Mouse (Mus musculus) heart, adult 11 months (tissue): ENCODE results near the gene Retreg1.

Experiments
- DNase-seq: peaks from one replicate; pipeline ENCODE4 v3.0.0; 2022

The Retreg1 gene

GRCm38 (mm10) chr15:25834282-25834681, 8.7 kb upstream of the Retreg1 start:
- no peak for DNase-seq

GRCm38 (mm10) chr15:25834920-25835674, 7.9 kb upstream of the Retreg1 start:
- no peak for DNase-seq

GRCm38 (mm10) chr15:25842462-25843085, 406 bp upstream of the Retreg1 start:
- no peak for DNase-seq

- DNase-seq = no peak
These were observed 1.1 kb downstream of the Retreg1 start for GRCm38 (mm10) chr15:25844013-25844570.

- peak; percentile 36 for DNase-seq
These were observed 1.8 kb downstream of the Retreg1 start for GRCm38 (mm10) chr15:25844771-25845170.

GRCm38 (mm10) chr15:25847576-25848168, 4.7 kb downstream of the Retreg1 start:
- DNase-seq = no peak

GRCm38 (mm10) chr15:25850552-25850951, 7.6 kb downstream of the Retreg1 start:
- no peak for DNase-seq

- no peak for DNase-seq
These were observed 11.4 kb downstream of the Retreg1 start for GRCm38 (mm10) chr15:25854270-25854904.

- DNase-seq = no peak
These were observed 15.7 kb downstream of the Retreg1 start for GRCm38 (mm10) chr15:25858611-25859058.

- DNase-seq = no peak
These were observed 16.5 kb downstream of the Retreg1 start for GRCm38 (mm10) chr15:25859469-25859868.

GRCm38 (mm10) chr15:25861900-25862299, 18.9 kb downstream of the Retreg1 start:
- no peak for DNase-seq

GRCm38 (mm10) chr15:25865605-25866004, 22.6 kb downstream of the Retreg1 start:
- peak; percentile 78 for DNase-seq

- peak; percentile 89 for DNase-seq
These were observed 23.1 kb downstream of the Retreg1 start for GRCm38 (mm10) chr15:25866106-25866505.

- peak; percentile 24 for DNase-seq
These were observed 26.1 kb downstream of the Retreg1 start for GRCm38 (mm10) chr15:25869129-25869528.

GRCm38 (mm10) chr15:25871470-25871869, 28.5 kb downstream of the Retreg1 start:
- peak; percentile 61 for DNase-seq

GRCm38 (mm10) chr15:25872118-25872517, 29.1 kb downstream of the Retreg1 start:
- peak; percentile 82 for DNase-seq

- DNase-seq = peak; percentile 44
These were observed 29.7 kb downstream of the Retreg1 start for GRCm38 (mm10) chr15:25872657-25873056.

GRCm38 (mm10) chr15:25873536-25873935, 30.6 kb downstream of the Retreg1 start:
- DNase-seq = peak; percentile 73

- DNase-seq = peak; percentile 73
These were observed 33.7 kb downstream of the Retreg1 start for GRCm38 (mm10) chr15:25876601-25877161.

- peak; percentile 61 for DNase-seq
These were observed 34.8 kb downstream of the Retreg1 start for GRCm38 (mm10) chr15:25877798-25878197.

GRCm38 (mm10) chr15:25879229-25879628, 36.2 kb downstream of the Retreg1 start:
- DNase-seq = peak; percentile 80

GRCm38 (mm10) chr15:25880192-25880591, 37.2 kb downstream of the Retreg1 start:
- peak; percentile 79 for DNase-seq

- DNase-seq = peak; percentile 66
These were observed 39.0 kb downstream of the Retreg1 start for GRCm38 (mm10) chr15:25882002-25882401.
